Mouse (Mus musculus) heart, postnatal 0 days (tissue): ENCODE data around the gene Carmil2.

ENCODE experiments used
- CTCF ChIP-seq: IDR thresholded peaks from 2 replicates; pipeline ENCODE4 v1.5.1; 2016; ENCODE audit warnings: antibody characterized with exemption, control low read depth, low read depth
- EP300 ChIP-seq: IDR thresholded peaks from 2 replicates; pipeline ENCODE4 v1.6.1; 2016; ENCODE audit warnings: antibody characterized with exemption, low read depth

- TF ChIP-seq CTCF (no peak), EP300 (peak; percentile 91)
These were observed 41.5 kb downstream of the Carmil2 start for GRCm38 (mm10) chr8:105727397-105728124.
